Mouse (Mus musculus) naive thymus-derived CD4-positive, alpha-beta T cell, adult 2 months (primary cell): ENCODE results near the gene Dennd4a.

ENCODE experiments used
- DNase-seq: peaks from one replicate; pipeline ENCODE4 v3.0.0-alpha.2; 2011; ENCODE audit warnings: low read depth

Dennd4a gene

DNA sequence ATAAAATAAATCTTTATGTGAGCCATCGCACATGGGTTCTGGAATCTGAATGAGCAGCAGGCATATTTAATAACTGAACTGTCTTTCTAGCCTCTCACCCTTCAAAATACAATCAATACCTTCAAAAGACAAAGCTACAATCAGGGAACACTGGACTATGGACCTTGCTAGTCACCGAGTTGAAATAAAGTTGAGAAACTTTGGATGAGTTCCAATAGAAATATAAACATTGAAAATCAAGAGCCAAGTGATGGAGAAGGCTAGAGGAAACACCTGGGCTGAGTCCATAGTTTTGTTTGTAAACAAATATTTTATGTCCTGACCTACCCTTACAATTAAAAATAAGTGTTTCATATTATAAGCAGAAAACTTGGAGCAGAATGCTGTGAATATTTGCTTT, 102.8 kb downstream of the Dennd4a start:
- no peak for DNase-seq

GRCm38 (mm10) chr9:64914629-64915028, 103.5 kb downstream of the Dennd4a start:
- DNase-seq: peak; percentile 50

- DNase-seq: peak; percentile 85
Measured at GRCm38 (mm10) chr9:64918560-64918959, 107.4 kb downstream of the Dennd4a start.

- no peak for DNase-seq
Measured at GRCm38 (mm10) chr9:64925771-64926170, 114.6 kb downstream of the Dennd4a start.

DNA sequence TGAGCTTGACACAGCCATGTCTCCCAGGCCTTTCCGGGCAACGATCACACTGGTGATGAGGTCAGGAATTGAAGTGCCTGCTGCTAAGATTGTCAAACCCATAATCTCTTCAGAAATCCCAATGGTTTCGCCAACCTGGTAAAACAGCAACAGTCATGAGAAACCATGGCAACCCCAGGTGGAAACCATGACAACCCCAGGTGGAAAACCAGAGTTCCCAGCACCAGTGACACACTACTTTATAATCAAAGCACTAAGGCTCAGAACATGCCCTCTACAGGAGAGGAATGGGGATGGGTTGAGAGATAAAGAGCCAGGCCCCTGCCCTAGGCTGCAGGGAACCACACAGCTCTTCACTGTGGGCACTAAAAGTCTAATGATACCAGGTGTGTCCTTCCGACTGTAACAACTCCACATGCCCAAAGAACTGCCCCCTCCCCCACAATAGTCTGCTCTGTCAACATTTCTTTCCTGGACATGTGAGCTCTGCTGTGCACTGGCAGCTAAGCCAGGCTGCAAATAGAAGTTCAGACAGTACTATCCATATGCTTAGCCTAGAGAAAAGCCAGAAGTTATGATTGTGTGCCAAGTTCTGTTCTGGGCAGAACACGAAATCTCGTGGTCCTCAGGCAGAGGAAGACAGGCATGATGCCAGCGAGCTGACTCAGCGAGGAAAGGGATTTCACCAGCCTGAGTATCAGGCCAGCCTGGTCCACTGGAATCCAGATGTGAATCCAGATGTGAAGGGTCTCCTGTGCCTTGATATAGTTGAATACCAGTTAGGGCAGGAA, 115.3 kb downstream of the Dennd4a start:
- no peak for DNase-seq

GRCm38 (mm10) chr9:64930256-64930655, 119.1 kb downstream of the Dennd4a start:
- DNase-seq: no peak

GRCm38 (mm10) chr9:64931751-64932610, 120.8 kb downstream of the Dennd4a start:
- no peak for DNase-seq

DNA sequence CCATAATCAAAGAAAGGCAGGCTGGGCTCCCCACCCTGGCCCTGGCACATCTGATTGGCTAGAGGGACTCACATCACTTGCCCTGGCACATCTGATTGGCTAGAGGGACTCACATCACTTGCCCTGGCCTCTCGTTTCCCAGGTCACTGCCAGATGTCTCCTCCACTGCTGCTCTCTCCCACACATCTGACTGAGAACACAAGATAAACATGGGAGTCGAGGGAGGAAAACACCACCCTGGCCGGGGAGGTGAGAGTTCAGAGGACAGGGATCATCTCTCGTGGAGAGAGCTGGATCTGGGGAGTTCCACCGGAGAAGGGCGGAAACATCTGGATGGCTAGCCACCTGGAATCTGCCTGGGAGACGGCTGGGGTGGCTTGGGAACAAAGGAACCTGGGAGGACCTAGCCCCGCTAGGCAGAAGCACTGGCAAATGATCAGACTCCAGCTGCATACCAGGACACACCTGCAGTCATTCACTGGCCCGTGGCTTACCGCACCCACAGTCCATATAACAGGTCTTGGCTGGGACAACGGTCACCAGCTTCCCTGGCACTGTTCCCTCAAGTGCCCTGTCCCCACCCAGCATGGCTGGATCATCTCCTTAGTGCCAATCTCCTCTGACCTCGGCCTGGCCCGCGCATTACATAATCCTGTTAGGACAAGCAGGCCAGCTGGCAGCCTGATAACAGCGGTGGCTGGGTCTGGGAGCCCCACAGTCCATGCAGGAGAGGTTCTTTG, 123.0 kb downstream of the Dennd4a start:
- DNase-seq: no peak

DNA sequence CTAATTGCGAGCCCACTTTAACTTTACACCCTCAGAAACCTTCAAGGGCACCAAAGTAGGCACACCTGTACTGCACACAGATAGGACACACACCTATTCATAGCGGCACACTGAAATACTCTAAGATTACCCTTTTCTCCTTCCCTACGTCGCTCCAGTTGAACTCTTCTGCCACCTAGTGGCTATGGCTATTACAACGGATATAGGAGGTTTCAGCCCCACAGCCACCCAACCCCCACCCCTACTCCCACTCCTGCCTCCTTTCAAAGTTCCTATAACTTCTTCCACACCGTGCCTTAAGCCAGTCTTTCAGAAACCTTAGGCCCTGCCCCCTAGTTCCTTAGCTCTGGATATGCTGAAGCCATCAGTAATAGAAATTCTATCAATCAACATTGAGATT, 125.4 kb downstream of the Dennd4a start:
- DNase-seq: peak; percentile 88

DNA sequence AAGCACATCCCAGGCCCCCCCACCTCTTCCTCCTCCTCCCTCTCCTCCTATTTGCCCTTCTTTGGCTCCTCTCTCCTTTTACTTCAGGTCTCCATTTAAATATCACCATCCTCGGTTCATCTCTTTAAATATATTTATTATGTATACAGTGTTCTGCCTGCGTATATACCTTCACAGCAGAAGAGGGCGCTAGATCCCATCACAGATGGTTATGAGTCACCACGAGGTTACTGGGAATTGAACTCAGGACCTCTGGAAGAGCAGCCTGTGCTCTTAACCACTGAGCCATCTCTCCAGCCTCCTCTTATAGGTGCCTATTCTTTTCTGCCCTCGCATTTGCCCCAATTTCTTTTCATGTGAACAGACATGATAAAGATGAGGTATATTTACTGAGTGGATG, 126.4 kb downstream of the Dennd4a start:
- DNase-seq: no peak

DNA sequence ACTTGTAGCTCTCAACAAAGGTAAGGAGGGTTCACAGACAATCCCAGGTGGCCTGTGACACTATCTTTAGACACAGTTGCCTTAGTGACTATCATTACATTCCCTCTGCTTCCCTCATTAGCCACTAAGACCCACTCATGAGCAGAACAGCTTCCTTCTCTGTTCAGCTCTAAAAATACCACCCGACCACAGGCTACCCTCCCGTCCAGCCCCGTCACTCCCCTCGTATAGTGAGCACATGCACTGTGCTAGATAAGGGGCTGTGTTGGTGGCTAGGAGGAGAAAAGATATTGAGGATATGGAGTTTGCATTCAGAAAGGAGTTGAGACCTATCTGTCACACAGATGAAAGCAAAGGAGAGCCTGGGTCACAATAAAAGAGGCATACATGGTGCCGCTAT, 127.4 kb downstream of the Dennd4a start:
- DNase-seq: no peak

DNA sequence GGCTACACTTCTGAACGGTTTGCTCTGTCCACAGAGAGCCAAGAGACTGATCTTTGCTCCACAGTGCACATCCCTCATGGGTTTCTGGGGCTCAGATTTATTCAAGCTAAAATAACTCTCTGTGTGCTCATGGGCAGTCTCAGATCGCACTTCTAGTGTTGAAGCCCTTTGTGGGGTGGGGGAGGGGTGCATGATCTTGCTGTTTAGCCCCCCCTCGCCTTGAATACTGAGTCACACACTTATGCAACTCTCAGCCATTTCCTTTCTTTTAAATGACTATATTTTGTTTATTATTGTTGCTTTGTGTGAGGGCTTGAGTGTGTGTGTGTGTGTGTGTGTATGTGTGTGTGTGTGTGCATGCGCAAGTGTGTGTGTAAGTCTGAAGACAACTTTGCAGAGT, 128.1 kb downstream of the Dennd4a start:
- DNase-seq: no peak

DNA sequence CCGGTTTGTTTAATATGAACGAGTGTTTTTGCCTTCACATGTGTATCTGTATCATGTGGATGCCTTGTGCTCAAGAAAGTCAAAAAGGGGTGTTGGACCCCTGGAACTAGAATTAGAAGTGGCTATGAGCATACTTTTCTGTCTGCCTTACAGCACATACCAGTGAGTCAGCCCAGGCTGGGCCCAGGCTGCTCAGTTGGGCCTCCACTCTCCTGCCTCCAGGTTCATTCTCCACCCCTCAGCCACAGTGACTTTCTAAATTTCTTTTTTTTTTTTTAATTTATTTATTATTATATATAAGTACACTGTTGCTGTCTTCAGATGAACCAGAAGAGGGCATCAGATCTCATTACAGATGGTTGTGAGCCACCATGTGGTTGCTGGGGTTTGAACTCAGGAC, 128.7 kb downstream of the Dennd4a start:
- no peak for DNase-seq

GRCm38 (mm10) chr9:64940731-64941346, 129.7 kb downstream of the Dennd4a start:
- DNase-seq: no peak

DNA sequence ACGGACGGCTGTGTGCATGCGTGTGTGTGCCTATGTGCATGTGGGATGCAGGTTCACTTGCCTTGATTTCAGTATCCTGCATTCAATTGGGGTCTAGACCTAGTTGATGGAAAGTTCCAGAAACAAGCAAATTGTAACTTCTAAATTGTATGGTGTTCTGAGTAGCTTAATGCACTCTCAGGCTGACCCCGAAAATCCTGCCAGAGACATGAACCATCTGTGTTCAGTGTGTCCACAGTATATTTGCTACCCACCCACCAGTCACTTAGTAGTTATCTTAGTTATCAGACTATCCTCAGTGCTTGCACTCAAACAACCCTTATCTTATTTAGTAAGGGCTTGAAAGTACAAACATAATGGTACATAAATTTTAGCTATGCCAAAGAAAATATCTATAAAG, 130.5 kb downstream of the Dennd4a start:
- DNase-seq: no peak

DNA sequence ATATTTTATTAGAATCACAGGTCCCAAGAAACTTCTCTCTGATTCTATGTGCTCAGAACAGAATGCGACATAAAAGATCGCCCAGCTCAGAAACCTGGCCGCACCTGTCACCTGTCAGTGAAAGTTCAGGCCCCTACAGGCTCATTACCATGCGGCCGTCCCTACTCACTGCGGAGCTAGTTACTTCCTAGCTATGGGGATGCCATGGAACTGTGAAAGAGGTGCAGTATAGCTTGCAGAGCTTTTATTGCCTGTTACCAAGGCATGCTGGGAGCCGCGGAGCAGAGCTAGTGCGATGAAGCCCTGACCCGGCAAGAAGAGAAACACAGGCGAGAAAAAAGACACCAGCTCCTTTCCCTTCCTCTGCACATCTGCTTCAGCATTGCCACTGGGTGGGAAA, 132.9 kb downstream of the Dennd4a start:
- DNase-seq: no peak

DNA sequence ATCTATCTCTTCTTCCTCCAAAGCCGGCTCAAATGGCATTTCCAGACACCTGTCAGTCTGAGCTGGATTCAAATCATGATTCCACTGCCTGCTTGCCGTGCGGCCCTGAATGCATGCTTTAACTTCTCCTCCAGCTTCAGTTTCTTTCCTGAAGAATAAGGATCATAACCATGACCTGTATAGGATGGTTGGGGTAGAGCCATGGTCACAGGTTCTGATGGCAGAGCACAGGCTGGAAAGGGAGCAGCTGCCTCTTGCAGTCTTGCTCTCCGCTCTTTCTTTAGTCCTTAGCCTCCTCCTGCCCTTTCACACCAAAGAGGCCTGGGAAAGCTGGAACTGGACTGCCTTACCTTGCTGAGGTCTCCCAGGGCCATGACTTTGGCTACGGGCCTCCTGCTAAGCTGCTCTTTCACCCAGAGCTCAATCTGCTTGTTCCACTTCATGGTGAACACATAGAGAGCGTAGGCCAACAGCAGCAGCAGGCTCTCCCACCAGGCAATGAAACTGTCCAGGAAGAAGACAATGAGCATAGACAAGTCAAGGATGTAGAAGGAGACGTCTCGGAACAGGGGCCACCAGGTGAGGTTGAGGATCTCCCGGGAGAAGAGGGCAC, 136.4 kb downstream of the Dennd4a start:
- DNase-seq: no peak

GRCm38 (mm10) chr9:64951161-64951657, 140.1 kb downstream of the Dennd4a start, which contains the start of gene Slc24a1:
Gene Slc24a1, minus strand, starts transcription at chr9:64951607.
- no peak for DNase-seq

GRCm38 (mm10) chr9:64952055-64952454, 140.9 kb downstream of the Dennd4a start:
- DNase-seq: no peak

- DNase-seq: no peak
Measured at GRCm38 (mm10) chr9:64953190-64953589, 142.1 kb downstream of the Dennd4a start.

GRCm38 (mm10) chr9:64956337-64956736, 145.2 kb downstream of the Dennd4a start:
- DNase-seq: peak; percentile 57
